Mouse (Mus musculus): ENCODE results near the gene Cyp27a1.

- no peak for TF ChIP-seq CTCF (IDR thresholded peaks at IDR 0.05)
- no peak for TF ChIP-seq EP300 (IDR thresholded peaks at IDR 0.05)
These were observed 34.0 kb downstream of the Cyp27a1 start for GRCm38 (mm10) chr1:74747335-74747734.
